Mouse (Mus musculus): ENCODE data around the gene Olfr593. TPM values are rescaled to one million over a fixed set of nuclear protein-coding genes. Genes with fewer than 3 reads are reported as not detected.
"Not testable (repeated sequence)": the region's sequence is repeated elsewhere in the genome, so short reads cannot be mapped to it uniquely, and the experiment has no call there.

The Olfr593 gene
- not detected in 2 replicates for polyA plus RNA-seq (2015; fragmentation: Nextera tagmentation; extraction: Ambion mirVana)

- Histone ChIP-seq H3K4me3 (replicated peaks) (no peak within 1 kb of the TSS), H3K4me2 (replicated peaks) (no peak within 1 kb of the TSS), H3K36me3 (no peaks in the 10 kb centered on the region), H3K9ac (no peak within 1 kb of the TSS), H3K27ac (no peak within 1 kb of the TSS), H3K27me3 (replicated peaks) (no peaks in the 10 kb centered on the region), H3K4me1 (replicated peaks) (no peaks in the 10 kb centered on the region), H3K9me3 (no peaks in the 10 kb centered on the region)
- no peak for ATAC-seq
- 76% methylated on average over 1 of the region's 1 CpGs for WGBS
Observed at GRCm38 (mm10) chr7:103211562-103211961, at the start of gene Olfr593. Olfr593 (plus strand) TSS chr7:103211862.

- Histone ChIP-seq H3K4me1 (replicated peaks) (no peaks in the 10 kb centered on the region), H3K36me3 (no peaks in the 10 kb centered on the region), H3K4me3 (replicated peaks) (no peak overlapping the region), H3K4me2 (replicated peaks) (no peak overlapping the region), H3K9me3 (no peaks in the 10 kb centered on the region), H3K27ac (no peak overlapping the region), H3K9ac (no peak overlapping the region), H3K27me3 (replicated peaks) (no peaks in the 10 kb centered on the region)
- ATAC-seq, result no peak
- 75% methylated on average over 5 of the region's 5 CpGs for WGBS
Observed at GRCm38 (mm10) chr7:103169697-103170096, 42.0 kb upstream of the Olfr593 start.

- Histone ChIP-seq H3K9me3 (no peaks in the 10 kb centered on the region), H3K27ac (no peak within 1 kb of the TSS), H3K27me3 (replicated peaks) (no peaks in the 10 kb centered on the region), H3K36me3 (no peaks in the 10 kb centered on the region), H3K4me3 (replicated peaks) (no peak within 1 kb of the TSS), H3K4me2 (replicated peaks) (no peak within 1 kb of the TSS), H3K4me1 (replicated peaks) (no peaks in the 10 kb centered on the region), H3K9ac (no peak within 1 kb of the TSS)
- 81% methylated on average over 1 of the region's 1 CpGs for WGBS
- no peak for ATAC-seq
Observed at GRCm38 (mm10) chr7:103178240-103178639, 33.4 kb upstream of the Olfr593 start, which contains the start of gene Olfr591. Olfr591 (minus strand) TSS chr7:103178340.

- not testable (repeated sequence) for H3K4me2 ChIP-seq (replicated peaks); ATAC-seq; H3K27ac ChIP-seq; H3K9ac ChIP-seq; H3K4me1 ChIP-seq (replicated peaks); H3K27me3 ChIP-seq (replicated peaks); H3K4me3 ChIP-seq (replicated peaks); H3K36me3 ChIP-seq; H3K9me3 ChIP-seq
- 78% methylated on average over 1 of the region's 1 CpGs for WGBS
Observed at GRCm38 (mm10) chr7:103184503-103184902, 27.2 kb upstream of the Olfr593 start, which contains the start of gene Olfr592. Olfr592 (plus strand) TSS chr7:103184803.

GRCm38 (mm10) chr7:103212050-103212449, 388 bp downstream of the Olfr593 start:
- not testable (repeated sequence) for H3K27ac ChIP-seq; H3K4me1 ChIP-seq (replicated peaks); H3K27me3 ChIP-seq (replicated peaks); H3K4me3 ChIP-seq (replicated peaks); H3K9ac ChIP-seq; H3K36me3 ChIP-seq; ATAC-seq; H3K9me3 ChIP-seq; H3K4me2 ChIP-seq (replicated peaks)
- WGBS, result 86% methylated on average over 5 of the region's 5 CpGs

GRCm38 (mm10) chr7:103216696-103217095, 5.0 kb downstream of the Olfr593 start, which contains the start of gene Olfr594:
Olfr594 (plus strand) TSS chr7:103216996.
- H3K27me3 ChIP-seq (replicated peaks), result no peaks in the 10 kb centered on the region
- ATAC-seq, result no peak
- no peaks in the 10 kb centered on the region for H3K9me3 ChIP-seq
- H3K4me1 ChIP-seq (replicated peaks), result no peaks in the 10 kb centered on the region
- no peak within 1 kb of the TSS for H3K4me3 ChIP-seq (replicated peaks)
- no peaks in the 10 kb centered on the region for H3K36me3 ChIP-seq
- H3K27ac ChIP-seq, result no peak within 1 kb of the TSS
- no peak within 1 kb of the TSS for H3K4me2 ChIP-seq (replicated peaks)
- no peak within 1 kb of the TSS for H3K9ac ChIP-seq

GRCm38 (mm10) chr7:103252405-103252804, 40.7 kb downstream of the Olfr593 start, which contains the start of gene Usp17ld:
Usp17ld (minus strand) TSS chr7:103252505.
- not testable (repeated sequence) for H3K9ac ChIP-seq; H3K27ac ChIP-seq; H3K4me3 ChIP-seq (replicated peaks); H3K4me1 ChIP-seq (replicated peaks); ATAC-seq; H3K9me3 ChIP-seq; H3K36me3 ChIP-seq; H3K4me2 ChIP-seq (replicated peaks); H3K27me3 ChIP-seq (replicated peaks)

Other genes starting within 250 kb of the Olfr593 start
- gene Olfr576, start 249.2 kb upstream of the Olfr593 start, polyA plus RNA-seq (2015; fragmentation: Nextera tagmentation; extraction: Ambion mirVana), result not detected in 2 replicates
- not detected in 2 replicates for gene Olfr577, start 235.9 kb upstream of the Olfr593 start, polyA plus RNA-seq (2015; fragmentation: Nextera tagmentation; extraction: Ambion mirVana)
- gene Olfr578, start 222.5 kb upstream of the Olfr593 start, polyA plus RNA-seq (2015; fragmentation: Nextera tagmentation; extraction: Ambion mirVana), result not detected in 2 replicates
- gene Olfr582, start 173.8 kb upstream of the Olfr593 start, polyA plus RNA-seq (2015; fragmentation: Nextera tagmentation; extraction: Ambion mirVana), result not detected in 2 replicates
- not detected in 2 replicates for gene Olfr583, start 160.6 kb upstream of the Olfr593 start, polyA plus RNA-seq (2015; fragmentation: Nextera tagmentation; extraction: Ambion mirVana)
- not detected in 2 replicates for gene Olfr584, start 130.0 kb upstream of the Olfr593 start, polyA plus RNA-seq (2015; fragmentation: Nextera tagmentation; extraction: Ambion mirVana)
- gene Olfr585, start 114.1 kb upstream of the Olfr593 start, polyA plus RNA-seq (2015; fragmentation: Nextera tagmentation; extraction: Ambion mirVana), result not detected in 2 replicates
- not detected in 2 replicates for gene Olfr586, start 86.2 kb upstream of the Olfr593 start, polyA plus RNA-seq (2015; fragmentation: Nextera tagmentation; extraction: Ambion mirVana)
- gene Olfr588-ps1, start 71.0 kb upstream of the Olfr593 start, polyA plus RNA-seq (2015; fragmentation: Nextera tagmentation; extraction: Ambion mirVana), result not detected in 2 replicates
- gene Olfr589, start 55.5 kb upstream of the Olfr593 start, polyA plus RNA-seq (2015; fragmentation: Nextera tagmentation; extraction: Ambion mirVana), result not detected in 2 replicates
- not detected in 2 replicates for gene Olfr591, start 33.5 kb upstream of the Olfr593 start, polyA plus RNA-seq (2015; fragmentation: Nextera tagmentation; extraction: Ambion mirVana)
- gene Olfr592, start 27.1 kb upstream of the Olfr593 start, polyA plus RNA-seq (2015; fragmentation: Nextera tagmentation; extraction: Ambion mirVana), result not detected in 2 replicates
- not detected in 2 replicates for gene Olfr594, start 5.1 kb downstream of the Olfr593 start, polyA plus RNA-seq (2015; fragmentation: Nextera tagmentation; extraction: Ambion mirVana)
- gene Usp17ld, start 40.6 kb downstream of the Olfr593 start, polyA plus RNA-seq (2015; fragmentation: Nextera tagmentation; extraction: Ambion mirVana), result not detected in 2 replicates
- not detected in 2 replicates for gene Olfr596, start 93.8 kb downstream of the Olfr593 start, polyA plus RNA-seq (2015; fragmentation: Nextera tagmentation; extraction: Ambion mirVana)
- not detected in 2 replicates for gene Olfr597, start 104.5 kb downstream of the Olfr593 start, polyA plus RNA-seq (2015; fragmentation: Nextera tagmentation; extraction: Ambion mirVana)
- not detected in 2 replicates for gene Olfr598, start 111.7 kb downstream of the Olfr593 start, polyA plus RNA-seq (2015; fragmentation: Nextera tagmentation; extraction: Ambion mirVana)
- not detected in 2 replicates for gene Olfr599, start 124.1 kb downstream of the Olfr593 start, polyA plus RNA-seq (2015; fragmentation: Nextera tagmentation; extraction: Ambion mirVana)
- gene Olfr600, start 137.8 kb downstream of the Olfr593 start, polyA plus RNA-seq (2015; fragmentation: Nextera tagmentation; extraction: Ambion mirVana), result not detected in 2 replicates
- gene Olfr601, start 150.8 kb downstream of the Olfr593 start, polyA plus RNA-seq (2015; fragmentation: Nextera tagmentation; extraction: Ambion mirVana), result not detected in 2 replicates
- not detected in 2 replicates for gene Olfr603, start 174.3 kb downstream of the Olfr593 start, polyA plus RNA-seq (2015; fragmentation: Nextera tagmentation; extraction: Ambion mirVana)
- not detected in 2 replicates for gene Usp17lc, start 203.2 kb downstream of the Olfr593 start, polyA plus RNA-seq (2015; fragmentation: Nextera tagmentation; extraction: Ambion mirVana)
- gene Olfr605, start 233.6 kb downstream of the Olfr593 start, polyA plus RNA-seq (2015; fragmentation: Nextera tagmentation; extraction: Ambion mirVana), result not detected in 2 replicates
- gene Olfr606, start 237.2 kb downstream of the Olfr593 start, polyA plus RNA-seq (2015; fragmentation: Nextera tagmentation; extraction: Ambion mirVana), result not detected in 2 replicates

Measured in intestine, embryonic 15.5 days (tissue).